Mouse (Mus musculus) C3H10T1/2 (cell line): ENCODE measurements around the gene Tspan6. TPM values are rescaled to one million over a fixed set of nuclear protein-coding genes. Genes with fewer than 3 reads are reported as not detected.

Experiments used
- polyA plus RNA-seq, 2 experiments: library from polyadenylated mRNA; unstranded; fragments of >200 nt; fragmentation: generic; extraction: Trizol; gene quantifications; one replicate each; pipeline ENCODE4 v1.2.1; 2012; ENCODE audit warnings: missing spikeins in 2 of 2

Gene Tspan6
- 1 to 10 TPM; 1.2 to 9.0 TPM for polyA plus RNA-seq

DNA sequence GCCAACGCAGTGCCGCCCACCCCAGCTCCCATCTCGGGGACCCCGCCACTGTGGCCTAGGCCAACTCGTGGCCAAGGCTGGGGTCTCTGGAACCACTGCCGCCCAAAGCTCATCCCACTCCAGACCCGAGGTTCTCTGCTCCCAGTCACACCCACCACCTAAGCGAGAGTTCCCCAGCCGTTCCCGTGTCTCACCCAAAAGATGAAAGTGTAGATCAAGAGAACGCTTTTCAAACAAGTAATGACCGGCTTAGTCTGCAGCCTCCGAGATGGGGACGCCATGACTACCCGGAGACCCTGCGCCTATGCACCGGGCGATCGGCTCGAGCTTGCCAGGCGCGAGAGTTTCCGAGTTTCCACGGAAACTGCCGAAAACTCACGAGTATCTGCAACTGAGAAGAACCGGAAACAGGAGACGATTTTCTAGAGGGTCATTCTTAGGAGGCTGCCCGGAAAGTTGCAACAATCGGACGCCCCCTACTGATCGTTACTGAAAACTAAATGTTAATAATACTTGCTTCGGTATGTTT lies at the start of gene Tspan6:
Gene Tspan6 (minus strand): TSS at position 416 of the 529 bp plus-strand sequence.

DNA sequence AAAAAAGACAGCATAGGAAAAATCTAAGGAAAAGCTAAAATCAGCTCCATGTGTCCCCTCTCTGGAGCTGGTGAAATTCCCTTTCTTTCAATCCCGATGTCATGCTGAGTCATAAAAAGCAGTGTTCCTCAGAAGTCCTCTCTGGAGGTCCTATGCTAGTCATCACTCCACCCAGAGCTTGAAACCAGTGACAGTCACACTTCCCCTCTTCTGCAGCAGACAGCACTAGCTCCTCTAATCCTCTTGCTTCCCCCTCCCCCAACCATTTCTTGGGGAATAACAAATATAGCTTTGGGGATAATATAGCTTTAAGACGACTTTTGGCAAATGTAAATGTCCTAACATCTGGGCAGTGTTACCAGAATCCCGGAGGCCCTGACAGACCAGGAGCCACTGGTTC lies 10.0 kb upstream of the Tspan6 start, which contains the start of gene Srpx2:
Gene Srpx2 (plus strand): TSS at position 166 of the 400 bp plus-strand sequence.

DNA sequence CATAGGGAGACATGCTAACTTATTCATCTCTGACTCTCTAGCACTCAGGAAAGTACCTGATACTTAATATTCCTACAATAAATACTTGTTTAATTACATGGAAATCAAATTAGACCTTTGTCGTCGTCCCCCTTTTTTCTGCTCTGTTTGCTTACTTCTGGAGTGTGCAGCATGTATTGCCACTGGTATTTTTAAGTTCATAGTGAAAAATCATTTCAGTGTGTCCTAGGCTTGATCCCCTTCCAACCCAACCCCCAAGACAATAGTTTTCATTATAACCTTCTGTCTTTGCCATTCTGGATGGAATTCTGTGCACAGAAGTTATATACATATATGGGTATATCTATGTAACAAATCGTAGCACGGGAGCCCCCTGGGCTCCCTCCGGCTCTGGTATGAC lies 47.5 kb downstream of the Tspan6 start, which contains the start of gene Tnmd:
Gene Tnmd (plus strand): TSS at position 301 of the 400 bp plus-strand sequence.

Other genes starting within 250 kb of the Tspan6 start
- gene Pcdh19, start 209.4 kb downstream of the Tspan6 start, polyA plus RNA-seq: 10 to 100 TPM in 1 of 2 experiments, 1 to 10 TPM in 1; 6.9 to 13.2 TPM
- gene Tnmd, start 47.4 kb downstream of the Tspan6 start, polyA plus RNA-seq: under 1 TPM in 1 of 2 experiments, not detected in 1; 0.20 TPM
- 1 to 10 TPM in 1 of 2 experiments, under 1 TPM in 1; 0.04 to 1.1 TPM for gene Srpx2, start 10.0 kb upstream of the Tspan6 start, polyA plus RNA-seq
- not detected for gene Sytl4, start 83.4 kb upstream of the Tspan6 start, polyA plus RNA-seq
- 1 to 10 TPM; 4.8 to 5.3 TPM for gene Cstf2, start 160.8 kb upstream of the Tspan6 start, polyA plus RNA-seq